Mouse (Mus musculus): Measurements from ENCODE around the gene Rapgef3.

GRCm38 (mm10) chr15:97741662-97742061 lies 26.1 kb downstream of the Rapgef3 start:
- TF ChIP-seq CTCF (IDR thresholded peaks at IDR 0.05; ENCODE audit: insufficient read depth, low read depth, low read length), result no peak
- TF ChIP-seq POLR2A (IDR thresholded peaks at IDR 0.05; ENCODE audit: insufficient read depth, low read depth, low read length), result no peak
